Mouse (Mus musculus) G1E (cell line): ENCODE results near the gene Tnfsf9.

Source experiments
- CTCF ChIP-seq: IDR thresholded peaks from 2 replicates; pipeline ENCODE4 v1.5.1; 2012; ENCODE audit warnings: low read depth, low read length, inconsistent platforms, mixed read lengths
- POLR2AphosphoS5 ChIP-seq: IDR thresholded peaks from 2 replicates; pipeline ENCODE4 v1.6.1; 2012; ENCODE audit warnings: low read depth, low read length, inconsistent platforms; ENCODE audit not compliant: insufficient replicate concordance

- TF ChIP-seq CTCF = no peak
- no peak for TF ChIP-seq POLR2AphosphoS5
Observed at GRCm38 (mm10) chr17:57143704-57144103, 38.6 kb downstream of the Tnfsf9 start.
